Mouse (Mus musculus): ENCODE data around the gene Zfp341. TPM values are rescaled to one million over a fixed set of nuclear protein-coding genes. Genes with fewer than 3 reads are reported as not detected.

The Zfp341 gene
- polyA plus RNA-seq, 1 experiment = 8.9 TPM

DNA sequence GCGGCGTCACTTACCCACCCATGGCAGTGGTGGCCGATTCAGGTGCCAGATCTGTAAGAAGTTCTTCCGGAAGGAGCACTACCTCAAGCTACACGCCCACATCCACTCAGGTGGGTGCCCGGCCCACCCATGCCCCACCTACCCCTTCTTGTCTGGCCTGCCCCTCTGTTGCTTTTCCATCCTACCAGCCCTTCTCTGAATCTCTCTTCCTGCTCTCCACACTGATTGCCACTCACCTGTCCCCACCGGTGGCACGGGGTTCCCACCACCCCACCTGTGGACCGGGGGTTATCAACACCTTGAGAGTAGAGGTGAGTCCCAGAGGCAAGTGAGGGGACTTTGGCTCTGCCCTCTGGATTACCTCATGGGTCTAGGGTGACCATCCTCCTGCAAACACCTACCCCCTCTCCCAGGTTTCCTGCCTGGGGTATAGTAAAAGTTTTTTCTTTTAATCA lies 28.9 kb downstream of the Zfp341 start:
- no peak for TF ChIP-seq GATA1 (IDR thresholded peaks at IDR 0.05; ENCODE audit: low read length)

DNA sequence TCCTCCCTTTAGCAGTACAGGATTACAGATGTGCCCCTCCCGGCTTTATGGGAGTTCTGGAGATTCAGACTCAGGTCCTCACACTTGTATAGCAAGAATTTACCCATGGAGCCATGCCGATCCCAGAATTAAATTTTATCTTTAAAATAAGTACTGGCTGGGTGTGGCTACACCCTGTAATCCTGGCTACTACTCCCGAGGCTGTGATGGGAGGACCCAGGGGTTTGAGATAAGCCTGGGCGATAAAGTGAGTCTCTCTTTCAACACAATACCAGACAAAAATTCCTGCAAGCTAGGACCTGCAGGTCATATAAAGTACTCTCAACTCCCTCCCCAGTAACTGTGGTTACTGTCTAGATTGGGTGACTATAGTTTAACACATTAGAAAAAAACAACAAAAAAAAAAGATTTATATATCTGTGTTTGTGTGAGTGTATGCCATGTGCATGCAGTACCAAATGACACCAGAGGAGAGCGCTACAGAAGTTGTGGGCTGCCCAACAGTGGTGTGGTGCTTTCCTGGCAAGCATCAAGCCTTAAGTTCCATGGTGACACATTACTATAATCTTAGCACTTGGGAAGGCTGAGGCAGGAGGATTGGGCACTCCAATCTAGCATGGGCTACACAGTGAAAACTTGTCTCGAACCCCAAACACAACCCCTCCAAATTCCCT lies 29.8 kb downstream of the Zfp341 start:
- no peak for TF ChIP-seq GATA1 (IDR thresholded peaks at IDR 0.05; ENCODE audit: low read length)

DNA sequence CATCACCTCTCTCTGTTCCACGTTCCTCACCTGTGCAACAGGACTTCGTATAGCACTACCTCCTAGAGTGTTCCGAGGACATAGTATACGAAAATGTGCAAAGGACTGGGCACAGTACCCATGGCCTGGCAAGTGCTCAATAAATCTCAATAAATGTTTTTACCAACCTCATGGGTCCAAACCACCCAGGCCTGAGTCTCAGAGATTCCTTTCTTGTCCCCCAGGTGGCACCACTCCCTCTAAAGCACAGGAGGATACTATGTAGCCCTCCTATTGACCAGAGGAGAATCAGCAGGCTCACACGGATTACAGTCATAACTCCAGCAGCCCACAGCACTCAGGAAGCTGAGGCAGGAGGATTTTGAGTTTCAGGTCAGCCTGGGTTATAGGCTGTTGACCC lies 33.5 kb downstream of the Zfp341 start:
- TF ChIP-seq GATA1 (IDR thresholded peaks at IDR 0.05; ENCODE audit: low read length) = no peak

DNA sequence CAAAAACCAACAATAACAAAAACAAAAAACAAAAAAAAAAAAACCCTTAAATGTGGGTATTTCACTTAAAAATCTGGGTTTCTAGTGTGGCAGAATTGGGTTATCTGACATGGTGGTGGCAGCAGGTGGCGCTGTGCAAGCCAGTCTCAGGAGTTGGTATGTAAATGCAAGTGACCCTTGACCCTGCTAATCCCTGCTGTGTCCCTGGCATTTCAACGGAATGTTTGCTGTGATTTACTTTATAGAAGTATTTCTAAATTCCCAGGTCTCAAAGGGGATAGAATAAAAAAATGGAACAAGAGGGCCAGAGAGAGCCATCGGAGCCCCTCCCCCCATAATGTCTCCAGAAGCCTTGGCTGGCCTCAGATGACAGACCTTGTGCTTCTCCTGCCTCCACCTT lies 35.0 kb downstream of the Zfp341 start:
- TF ChIP-seq GATA1 (IDR thresholded peaks at IDR 0.05; ENCODE audit: low read length) = no peak

DNA sequence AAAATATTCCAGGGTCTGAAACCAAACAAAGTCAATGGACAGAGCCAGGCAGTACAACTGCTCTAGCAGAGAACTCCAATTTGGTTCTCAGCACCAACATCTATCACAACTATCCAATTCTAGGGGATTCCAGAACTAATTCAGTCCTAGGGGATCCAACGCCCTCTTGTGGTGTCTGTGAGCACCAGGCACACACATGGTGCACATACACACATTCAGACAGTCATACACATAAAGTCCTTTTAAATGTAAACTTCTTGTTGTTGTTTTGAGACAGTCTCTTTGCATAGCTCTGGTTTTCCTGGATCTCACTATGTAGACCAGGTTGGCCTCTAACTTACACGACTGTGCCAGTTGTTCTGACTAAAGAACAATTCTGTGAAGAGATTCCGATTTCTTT lies 37.3 kb downstream of the Zfp341 start:
- TF ChIP-seq GATA1 (IDR thresholded peaks at IDR 0.05; ENCODE audit: low read length) = no peak

DNA sequence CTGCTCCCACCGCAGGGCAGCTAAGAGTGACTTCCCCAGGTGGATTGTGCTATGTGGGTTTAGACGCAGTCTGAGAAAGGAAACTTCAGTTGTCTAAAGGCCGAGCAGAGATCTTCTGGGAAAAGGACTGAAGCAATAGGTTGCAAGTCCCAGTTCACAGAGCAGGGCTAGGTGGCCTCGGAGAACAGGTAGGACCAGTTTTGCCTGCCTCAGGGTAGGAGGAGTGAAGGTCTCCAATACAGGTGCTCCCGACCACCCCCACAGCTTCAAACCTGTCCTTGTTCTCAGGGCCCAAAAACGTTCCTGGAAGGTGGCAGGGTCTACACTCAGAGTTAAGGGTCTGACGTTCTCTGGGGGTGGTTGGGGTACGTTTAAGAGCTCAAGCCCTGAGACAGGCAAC lies 38.3 kb downstream of the Zfp341 start, which contains the start of gene Chmp4b:
TSS of gene Chmp4b (plus strand) at position 343 of the 400 bp plus-strand sequence.
- TF ChIP-seq GATA1 (IDR thresholded peaks at IDR 0.05; ENCODE audit: low read length) = no peak

DNA sequence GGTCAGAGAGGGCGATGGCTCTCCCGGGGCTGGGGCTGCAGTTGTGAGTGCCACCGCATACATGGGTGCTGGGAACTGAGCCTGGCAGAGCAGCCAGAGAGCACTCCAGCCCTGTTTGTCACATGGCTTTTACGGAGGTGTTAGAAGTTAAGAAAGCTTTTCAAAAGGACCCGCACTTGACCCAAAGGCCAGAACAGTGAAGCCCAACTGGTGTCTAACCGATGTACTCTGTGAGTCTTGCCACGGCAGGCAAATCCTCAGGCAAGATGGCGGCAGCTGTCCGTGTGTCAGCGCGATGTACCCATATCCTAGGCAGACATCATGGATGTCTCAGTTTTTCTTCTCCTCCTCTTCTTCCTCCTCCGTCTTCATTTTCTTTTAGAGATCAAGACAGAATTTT lies 41.9 kb downstream of the Zfp341 start:
- no peak for TF ChIP-seq GATA1 (IDR thresholded peaks at IDR 0.05; ENCODE audit: low read length)

DNA sequence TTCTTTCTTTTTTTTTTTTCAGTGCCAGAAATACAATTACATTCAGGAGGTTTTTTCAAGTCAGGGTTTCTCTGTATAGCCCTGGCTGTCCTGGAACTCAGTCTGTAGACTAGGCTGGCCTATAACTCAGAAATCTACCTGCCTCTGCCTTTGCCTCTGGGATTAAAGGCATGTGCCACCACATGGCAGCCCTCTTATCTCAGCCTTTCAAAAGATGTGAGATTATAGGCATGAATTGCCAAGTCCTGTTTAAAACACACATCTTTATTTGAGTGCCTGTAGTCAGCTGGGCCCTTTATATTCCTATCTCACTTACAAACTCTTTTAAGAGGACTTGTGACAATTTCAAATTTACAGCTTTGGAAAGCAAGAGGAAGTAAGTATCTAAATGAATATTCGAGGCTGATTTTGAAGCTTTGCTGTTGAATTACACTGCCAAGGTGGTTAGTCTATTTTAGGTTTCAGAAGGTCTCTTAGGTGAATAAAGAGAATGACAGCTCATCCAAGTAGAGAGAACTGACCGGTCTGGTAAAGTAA lies 42.8 kb downstream of the Zfp341 start:
- TF ChIP-seq GATA1 (IDR thresholded peaks at IDR 0.05; ENCODE audit: low read length) = no peak

DNA sequence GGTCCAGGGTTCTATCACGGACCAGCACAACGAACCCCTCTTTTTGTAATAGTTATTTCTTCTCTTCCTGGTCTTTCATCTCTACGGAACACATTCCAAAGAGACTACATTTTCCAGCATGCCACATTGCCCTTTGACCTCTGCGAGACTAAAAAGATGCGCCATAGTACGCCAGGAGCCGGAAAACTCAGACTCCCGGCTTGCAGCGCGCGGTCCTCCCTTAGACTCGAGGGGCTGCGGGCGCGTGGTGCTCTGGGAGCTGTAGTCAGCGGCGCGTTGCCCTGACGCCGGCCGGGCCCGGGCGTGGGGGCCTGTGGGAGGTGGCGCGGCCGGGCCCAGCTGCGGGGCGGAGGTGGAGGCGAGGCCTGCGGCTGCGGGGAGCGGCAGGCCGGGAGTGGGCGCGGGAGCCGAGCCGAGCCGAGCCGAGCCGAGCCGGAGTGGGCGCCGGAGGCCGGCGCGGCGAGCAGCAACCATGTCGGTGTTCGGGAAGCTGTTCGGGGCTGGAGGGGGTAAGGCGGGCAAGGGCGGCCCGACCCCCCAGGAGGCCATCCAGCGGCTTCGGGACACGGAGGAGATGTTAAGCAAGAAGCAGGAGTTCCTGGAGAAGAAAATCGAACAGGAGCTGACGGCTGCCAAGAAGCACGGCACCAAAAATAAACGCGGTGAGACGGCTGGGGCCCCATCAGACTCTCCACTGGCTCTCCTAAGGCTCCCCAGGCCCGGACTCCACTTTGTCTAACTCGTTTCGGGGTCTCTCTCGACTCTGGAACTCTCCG lies 43.8 kb downstream of the Zfp341 start:
- TF ChIP-seq GATA1 (IDR thresholded peaks at IDR 0.05; ENCODE audit: low read length) = no peak

DNA sequence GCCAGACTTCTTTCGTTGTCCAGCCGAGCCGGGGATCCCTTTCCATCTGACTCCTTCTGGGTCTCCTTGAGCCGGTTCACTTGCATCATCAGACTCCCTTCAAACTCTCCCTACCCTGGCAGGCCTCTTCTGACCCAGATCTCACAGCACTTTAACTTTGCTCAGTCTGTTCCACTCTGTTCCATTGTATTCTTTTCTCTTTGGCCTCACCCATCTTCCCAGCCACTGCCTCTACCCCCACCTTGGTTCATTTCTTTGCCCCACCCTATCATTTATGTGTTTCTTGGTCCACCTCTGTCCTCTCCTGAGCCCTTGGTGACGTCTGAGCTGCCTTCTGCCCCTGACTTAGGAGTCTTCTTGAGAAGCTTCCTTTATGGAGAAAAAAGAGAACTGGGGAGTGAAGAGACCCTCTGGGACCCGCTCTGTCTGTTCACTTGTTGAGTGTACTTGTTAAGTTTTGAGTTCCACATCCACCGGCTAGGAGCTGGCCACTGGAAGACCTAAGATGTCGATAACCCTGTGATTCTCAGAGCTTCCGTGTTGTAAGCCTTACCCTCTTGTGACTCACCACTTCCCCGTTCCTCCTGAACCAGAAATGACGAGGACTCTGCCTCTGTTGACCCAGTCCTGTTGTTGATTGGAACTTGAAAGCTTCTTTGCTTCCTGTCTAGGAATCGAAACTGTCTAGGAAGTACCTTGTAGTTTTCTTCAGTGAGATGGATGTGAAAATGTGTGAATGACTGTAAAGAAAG lies 44.6 kb downstream of the Zfp341 start:
- no peak for TF ChIP-seq GATA1 (IDR thresholded peaks at IDR 0.05; ENCODE audit: low read length)

DNA sequence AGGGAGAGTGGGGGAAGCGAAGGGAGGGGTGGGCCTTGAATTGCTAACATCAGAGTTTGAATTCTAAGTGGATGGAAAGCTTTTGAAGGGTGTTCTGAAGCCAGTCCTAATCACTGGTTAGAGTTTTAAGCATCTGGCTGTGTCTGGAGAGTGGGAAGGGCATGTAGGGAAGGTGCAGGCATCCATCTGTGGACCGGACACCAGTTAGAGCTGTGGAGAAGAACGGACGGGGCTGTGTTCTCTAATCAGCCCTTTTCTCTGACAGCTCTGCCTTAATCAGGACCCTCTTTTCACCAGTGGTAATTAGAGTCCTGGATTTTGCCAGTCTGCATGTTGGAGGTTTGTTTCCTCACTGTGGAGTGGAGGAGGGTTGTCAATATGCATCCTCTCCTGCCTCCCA lies 46.0 kb downstream of the Zfp341 start:
- no peak for TF ChIP-seq GATA1 (IDR thresholded peaks at IDR 0.05; ENCODE audit: low read length)

DNA sequence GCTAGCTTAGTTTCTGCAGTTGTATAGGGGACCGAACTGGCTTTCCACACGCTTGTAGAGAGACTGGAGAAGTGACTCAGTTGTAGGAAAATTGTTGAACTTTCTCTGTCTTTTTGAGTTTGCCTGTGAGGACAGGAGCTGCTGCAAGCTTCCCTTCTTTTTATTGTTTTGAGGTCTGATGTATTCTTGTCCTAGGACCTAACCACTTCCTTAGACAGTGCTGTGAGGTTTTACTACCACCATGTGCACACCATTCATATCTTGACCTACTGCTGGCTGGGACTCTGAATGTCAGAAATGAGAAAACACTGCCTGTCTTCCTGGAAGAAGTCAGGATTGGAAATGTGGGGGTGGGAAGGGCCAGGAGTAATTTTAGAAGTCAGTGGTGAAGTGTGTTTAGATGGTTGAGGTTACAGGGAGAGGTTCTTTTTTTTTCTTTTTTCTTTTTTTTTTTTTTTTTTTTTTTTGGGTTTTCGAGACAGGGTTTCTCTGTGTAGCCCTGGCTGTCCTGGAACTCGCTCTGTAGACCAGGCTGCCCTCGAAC lies 46.5 kb downstream of the Zfp341 start:
- no peak for TF ChIP-seq GATA1 (IDR thresholded peaks at IDR 0.05; ENCODE audit: low read length)

DNA sequence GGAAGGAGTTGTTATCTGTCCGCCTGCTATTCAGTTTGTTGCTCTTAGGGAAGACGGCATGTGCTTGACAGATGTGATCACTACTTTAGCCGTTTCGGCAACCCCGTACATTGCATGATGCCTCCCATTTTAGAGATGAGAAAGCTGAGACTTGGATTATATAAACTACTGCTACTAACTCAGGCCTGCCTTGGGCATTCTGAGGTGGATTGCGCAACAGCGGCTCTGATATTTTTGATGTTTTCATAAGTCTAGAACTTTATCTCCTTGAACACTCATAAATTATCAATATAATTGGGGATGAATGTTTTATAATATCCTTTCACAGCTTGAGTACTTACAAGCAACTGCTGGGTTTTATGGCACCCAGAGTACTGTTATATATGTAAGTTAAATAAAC lies 55.6 kb downstream of the Zfp341 start:
- no peak for TF ChIP-seq GATA1 (IDR thresholded peaks at IDR 0.05; ENCODE audit: low read length)

DNA sequence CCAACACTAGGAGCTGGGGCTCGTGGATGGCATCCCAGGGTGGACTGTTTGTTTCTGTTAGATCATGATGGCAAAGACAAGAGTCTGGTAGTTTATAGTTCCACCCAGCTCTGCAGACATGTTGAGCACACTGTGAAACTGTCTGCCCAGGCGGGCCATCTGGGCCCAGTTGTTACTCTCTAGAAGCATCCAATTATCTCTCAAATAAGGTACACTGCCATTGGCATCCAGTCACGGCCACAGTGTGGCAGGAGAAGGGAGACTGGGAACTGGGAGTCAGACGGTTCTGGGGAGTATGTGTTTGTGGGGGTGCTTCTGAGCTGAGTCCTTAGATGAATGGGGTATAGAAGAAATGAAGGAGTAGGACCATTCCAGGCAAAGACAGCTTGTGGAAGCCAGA lies 57.0 kb downstream of the Zfp341 start:
- TF ChIP-seq GATA1 (IDR thresholded peaks at IDR 0.05; ENCODE audit: low read length) = no peak

DNA sequence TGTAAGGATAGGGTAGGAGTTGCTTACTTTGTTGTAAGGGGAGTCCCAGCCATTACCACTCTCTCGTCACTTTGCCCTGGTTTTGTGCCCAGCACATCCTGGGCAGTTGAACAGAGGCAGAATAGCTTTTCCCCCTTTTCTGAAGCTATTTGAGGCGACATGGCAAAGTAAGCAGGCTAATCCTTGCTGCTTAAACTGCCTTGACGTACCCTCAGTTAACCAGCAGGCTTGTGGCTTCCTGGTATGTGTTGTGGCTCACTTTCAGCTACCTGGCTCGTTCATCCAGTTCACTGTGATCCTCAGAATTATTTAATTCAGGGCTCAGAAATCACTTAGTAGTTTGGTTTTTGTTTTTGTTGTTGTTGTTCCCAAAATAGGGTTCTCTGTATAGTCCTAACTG lies 57.6 kb downstream of the Zfp341 start:
- TF ChIP-seq GATA1 (IDR thresholded peaks at IDR 0.05; ENCODE audit: low read length) = no peak

DNA sequence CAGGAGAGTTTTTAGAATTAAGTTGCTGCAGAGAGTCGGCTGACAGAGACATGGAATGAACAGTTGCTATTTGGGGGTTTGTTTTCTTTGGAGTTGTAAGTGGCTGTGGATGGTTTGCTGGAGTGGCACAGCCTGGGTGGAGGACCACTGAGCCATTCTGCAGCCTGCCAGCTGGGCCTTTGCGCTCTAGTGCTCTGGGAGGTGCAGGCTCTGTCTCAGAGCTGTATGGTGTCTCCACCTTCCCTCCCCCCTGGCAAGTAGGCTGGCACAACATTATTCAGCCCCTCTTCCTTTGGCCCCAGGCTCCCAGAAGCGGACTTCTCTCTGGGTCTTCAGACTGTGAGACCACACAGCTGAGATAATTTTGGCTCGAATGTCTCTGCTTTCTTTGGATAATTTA lies 60.9 kb downstream of the Zfp341 start:
- TF ChIP-seq GATA1 (IDR thresholded peaks at IDR 0.05; ENCODE audit: low read length) = no peak
